Mouse (Mus musculus): ENCODE data around the gene Dennd2c. TPM values are rescaled to one million over a fixed set of nuclear protein-coding genes. Genes with fewer than 3 reads are reported as not detected.

Gene Dennd2c
- total RNA-seq (2015; ENCODE audit: low replicate concordance): 62.0 and 63.3 TPM in 2 replicates
- total RNA-seq (2017; ENCODE audit: low replicate concordance): 52.8 and 55.1 TPM in 2 replicates

DNA sequence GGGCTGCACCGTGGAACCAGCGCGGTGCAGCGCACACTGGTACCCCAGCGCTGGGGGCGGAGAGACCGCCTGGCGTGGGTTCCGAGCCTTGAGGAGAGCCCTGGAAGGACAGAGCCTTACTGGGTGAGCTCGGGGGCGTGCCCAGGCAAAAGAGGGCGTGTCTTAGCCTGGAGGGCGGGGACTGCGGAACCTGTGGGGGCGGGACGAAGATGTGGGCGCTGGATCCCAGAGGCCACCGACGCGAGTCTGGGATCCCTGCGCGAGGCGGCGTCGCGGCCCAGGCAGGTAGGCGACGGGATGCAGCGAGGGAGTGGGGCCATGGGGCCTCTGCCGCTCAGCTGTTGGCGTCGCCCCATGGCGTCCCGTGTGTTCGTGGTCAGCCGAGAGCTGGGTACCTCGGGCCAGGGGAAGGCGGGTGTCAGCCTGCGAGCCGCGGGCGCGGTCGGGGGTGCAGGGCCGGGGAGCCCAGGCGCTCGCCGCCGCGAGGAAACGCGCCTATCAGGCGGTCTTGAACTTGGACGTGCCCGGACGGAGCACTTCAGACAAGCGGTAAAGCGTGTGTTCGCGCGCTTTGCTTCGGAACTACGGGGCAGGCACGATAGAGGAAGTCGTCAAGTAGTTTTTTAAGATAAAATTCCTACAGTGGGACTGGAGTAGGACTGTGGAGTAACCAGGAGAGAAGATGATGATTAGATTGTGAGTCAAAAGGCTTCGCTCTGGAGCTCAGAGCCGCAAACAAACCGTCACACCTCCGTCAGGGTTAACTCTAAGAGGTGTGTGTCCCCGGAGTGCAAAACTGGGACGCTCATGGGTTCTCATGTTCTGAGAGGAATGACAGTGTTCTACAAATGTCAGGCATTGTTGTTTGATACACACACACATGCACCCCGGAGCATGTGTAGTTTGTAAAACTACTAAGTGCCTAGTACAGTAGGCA, at the start of gene Dennd2c:
TSS of gene Dennd2c (plus strand) at position 151 of the 937 bp plus-strand sequence.
- peak; percentile 91 for ATAC-seq (replicated peaks; ENCODE audit: low FRiP score, poor library complexity, severe bottlenecking)

- ATAC-seq (replicated peaks; ENCODE audit: low FRiP score, poor library complexity, severe bottlenecking): no peak
These were observed 46.3 kb upstream of the Dennd2c start for GRCm38 (mm10) chr3:103056016-103056595.

- ATAC-seq (replicated peaks; ENCODE audit: low FRiP score, poor library complexity, severe bottlenecking): 0 out of 2 replicates have a peak, but pooled peaks have one; percentile 15
These were observed 44.7 kb upstream of the Dennd2c start for GRCm38 (mm10) chr3:103057752-103058151.

DNA sequence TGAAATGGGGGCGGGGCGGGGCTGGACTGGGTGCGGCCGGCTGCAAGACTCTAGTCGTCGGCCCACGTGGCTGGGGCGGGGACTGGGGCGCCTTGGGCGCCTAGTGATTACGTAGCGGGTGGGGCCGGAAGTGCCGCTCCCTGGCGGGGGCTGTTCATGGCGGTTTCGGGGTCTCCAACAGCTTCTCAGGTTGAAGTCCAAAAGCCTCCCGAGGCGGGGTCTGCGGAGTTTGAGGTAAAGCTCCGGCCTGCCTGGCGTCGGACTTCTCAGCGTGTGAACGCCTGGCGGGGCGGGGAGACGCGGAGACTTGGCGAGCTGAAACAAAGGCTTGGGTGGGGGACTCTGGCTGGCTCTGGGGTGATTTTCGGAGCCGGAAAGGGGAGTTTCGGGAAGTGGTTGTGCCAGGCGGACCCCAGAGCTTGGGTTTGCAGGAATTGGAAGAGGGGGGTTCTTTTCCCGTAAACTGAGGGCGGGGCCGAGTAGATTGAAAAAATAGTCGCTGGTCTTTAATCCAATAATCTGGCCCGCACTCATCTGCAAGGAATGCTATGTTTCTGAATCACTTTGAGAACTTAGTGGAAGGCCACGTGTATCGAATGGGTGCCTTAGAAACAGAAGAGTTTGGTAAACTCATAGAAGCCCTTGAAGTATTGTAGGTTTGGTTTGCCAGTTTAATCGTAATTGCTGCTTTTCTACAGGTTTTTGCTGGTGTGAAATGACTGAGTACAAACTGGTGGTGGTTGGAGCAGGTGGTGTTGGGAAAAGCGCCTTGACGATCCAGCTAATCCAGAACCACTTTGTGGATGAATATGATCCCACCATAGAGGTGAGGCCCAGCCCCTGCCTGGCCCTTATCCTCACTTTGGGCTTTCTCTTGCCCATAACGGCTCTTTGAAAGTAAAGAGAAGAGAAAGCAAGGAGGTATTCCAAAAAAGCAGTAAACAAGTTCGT, 43.9 kb upstream of the Dennd2c start, which contains the start of gene Nras:
TSS of gene Nras (plus strand) at position 79 of the 951 bp plus-strand sequence.
- ATAC-seq (replicated peaks; ENCODE audit: low FRiP score, poor library complexity, severe bottlenecking): peak; percentile 99

DNA sequence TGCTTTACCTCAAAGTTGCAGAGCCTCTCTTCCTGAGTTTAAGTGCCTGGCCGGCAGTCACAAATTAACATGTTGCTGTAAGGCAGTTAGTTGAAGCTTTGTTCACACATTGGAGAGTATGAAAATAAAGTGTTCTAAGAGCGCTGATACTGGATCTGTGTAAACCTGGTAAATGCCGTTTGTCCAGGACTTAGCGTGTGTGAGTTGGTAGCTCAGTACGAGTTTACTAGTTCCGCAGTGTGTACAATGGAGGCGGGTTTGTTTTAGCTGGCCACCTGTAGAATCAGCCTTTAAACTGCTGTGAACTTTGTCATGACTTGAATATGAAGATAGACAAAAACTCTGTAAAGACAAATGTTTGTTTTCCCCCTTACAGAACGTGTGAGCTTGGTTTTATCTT, 35.5 kb upstream of the Dennd2c start:
- no peak for ATAC-seq (replicated peaks; ENCODE audit: low FRiP score, poor library complexity, severe bottlenecking)

GRCm38 (mm10) chr3:103068971-103069370, 33.4 kb upstream of the Dennd2c start:
- ATAC-seq (replicated peaks; ENCODE audit: low FRiP score, poor library complexity, severe bottlenecking): no peak

DNA sequence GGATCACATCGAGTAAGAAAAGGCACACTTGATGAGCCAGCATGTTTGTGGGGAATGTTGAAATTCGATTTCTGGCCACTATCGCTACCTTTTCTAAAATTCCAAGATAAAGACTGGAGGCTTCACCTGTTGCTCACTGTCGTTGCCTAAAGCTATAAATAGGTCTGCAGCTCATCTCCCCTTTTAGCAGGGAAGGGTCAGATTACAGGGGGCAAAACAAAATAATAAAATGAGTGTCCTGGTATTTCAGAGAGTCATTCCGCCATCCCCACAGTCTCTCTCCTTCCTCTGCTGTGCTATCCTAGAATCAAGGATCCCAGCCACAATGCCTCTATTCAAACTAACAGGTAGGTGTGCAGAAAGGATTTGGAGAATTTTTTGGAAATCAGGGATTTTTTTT, 28.6 kb upstream of the Dennd2c start, which contains the start of gene Ampd1:
TSS of gene Ampd1 (plus strand) at position 244 of the 400 bp plus-strand sequence.
- no peak for ATAC-seq (replicated peaks; ENCODE audit: low FRiP score, poor library complexity, severe bottlenecking)

- no peak for ATAC-seq (replicated peaks; ENCODE audit: low FRiP score, poor library complexity, severe bottlenecking)
These were observed 26.5 kb upstream of the Dennd2c start for GRCm38 (mm10) chr3:103075871-103076270.

GRCm38 (mm10) chr3:103076476-103076875, 25.9 kb upstream of the Dennd2c start:
- ATAC-seq (replicated peaks; ENCODE audit: low FRiP score, poor library complexity, severe bottlenecking): no peak

GRCm38 (mm10) chr3:103079301-103079700, 23.1 kb upstream of the Dennd2c start:
- no peak for ATAC-seq (replicated peaks; ENCODE audit: low FRiP score, poor library complexity, severe bottlenecking)

DNA sequence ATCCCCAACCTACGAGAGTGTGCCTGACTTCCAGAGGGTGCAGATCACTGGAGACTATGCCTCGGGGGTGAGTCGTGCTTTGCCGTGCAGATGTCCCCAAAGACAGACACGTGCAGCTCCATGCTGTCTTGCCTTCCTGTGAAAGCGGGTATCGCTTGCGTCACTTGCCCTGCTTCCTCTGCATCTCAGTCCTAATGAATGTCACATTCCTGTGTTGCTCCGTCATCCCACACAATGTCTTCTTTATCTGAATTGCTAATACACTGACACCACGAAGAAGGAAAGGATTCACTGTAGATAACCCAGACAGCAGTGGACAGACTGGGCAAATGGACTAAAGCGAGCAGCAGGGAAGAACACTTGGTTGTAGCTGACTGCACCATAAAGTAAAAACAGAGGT, 21.4 kb upstream of the Dennd2c start:
- ATAC-seq (replicated peaks; ENCODE audit: low FRiP score, poor library complexity, severe bottlenecking): no peak

DNA sequence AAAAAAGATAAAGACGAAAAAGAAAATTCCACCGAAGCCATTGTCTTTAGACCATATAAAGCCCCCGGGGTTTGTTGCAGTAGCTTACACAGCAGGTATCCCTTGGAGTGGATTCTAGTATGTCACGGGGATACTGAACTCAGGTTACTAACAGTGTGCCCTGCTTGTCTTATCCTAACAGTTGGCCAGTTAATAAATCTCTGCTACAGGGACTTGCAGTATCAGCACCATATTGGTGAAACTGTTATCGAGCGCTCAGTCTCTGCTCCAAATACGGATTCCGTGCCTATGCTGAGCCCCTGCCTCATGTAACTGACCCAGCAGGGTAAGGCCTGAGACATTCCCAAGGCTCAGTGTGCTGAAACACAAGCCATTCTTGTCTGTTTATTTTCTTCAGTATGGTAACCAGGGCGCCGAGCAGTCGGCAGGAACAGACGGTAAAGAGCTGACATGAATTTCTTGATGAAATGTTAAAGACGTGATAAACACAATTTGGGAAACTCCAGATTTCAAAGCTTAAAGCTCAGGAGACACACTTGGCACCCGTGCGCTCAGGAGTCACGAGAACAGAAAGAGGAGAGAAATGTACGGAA, 20.4 kb upstream of the Dennd2c start:
- ATAC-seq (replicated peaks; ENCODE audit: low FRiP score, poor library complexity, severe bottlenecking): no peak

GRCm38 (mm10) chr3:103082761-103083160, 19.6 kb upstream of the Dennd2c start:
- ATAC-seq (replicated peaks; ENCODE audit: low FRiP score, poor library complexity, severe bottlenecking): no peak

GRCm38 (mm10) chr3:103085986-103086385, 16.4 kb upstream of the Dennd2c start:
- ATAC-seq (replicated peaks; ENCODE audit: low FRiP score, poor library complexity, severe bottlenecking): no peak

DNA sequence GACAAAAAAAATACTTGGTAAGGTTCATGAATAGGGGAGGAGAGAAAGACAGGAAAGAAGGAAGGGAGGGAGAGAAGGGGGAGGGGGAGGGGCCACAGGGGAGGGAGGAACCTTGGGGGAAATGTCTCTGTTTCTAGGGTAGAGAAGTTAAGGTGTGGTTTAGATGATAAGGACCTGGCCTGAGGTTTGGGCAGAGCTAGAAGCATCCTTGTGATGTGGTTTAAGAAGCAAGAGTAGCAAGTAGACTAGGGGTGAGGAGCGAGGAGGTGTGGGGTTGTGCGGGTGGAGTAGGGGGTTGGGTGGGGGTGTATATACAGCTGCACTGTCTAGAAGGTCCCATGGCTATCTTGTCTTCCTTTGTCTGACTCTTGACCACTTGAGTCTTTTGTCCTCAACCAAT, 10.7 kb upstream of the Dennd2c start:
- no peak for ATAC-seq (replicated peaks; ENCODE audit: low FRiP score, poor library complexity, severe bottlenecking)

- no peak for ATAC-seq (replicated peaks; ENCODE audit: low FRiP score, poor library complexity, severe bottlenecking)
These were observed 3.7 kb upstream of the Dennd2c start for GRCm38 (mm10) chr3:103098662-103099061.

- ATAC-seq (replicated peaks; ENCODE audit: low FRiP score, poor library complexity, severe bottlenecking): no peak
These were observed 2.7 kb upstream of the Dennd2c start for GRCm38 (mm10) chr3:103099667-103100066.

DNA sequence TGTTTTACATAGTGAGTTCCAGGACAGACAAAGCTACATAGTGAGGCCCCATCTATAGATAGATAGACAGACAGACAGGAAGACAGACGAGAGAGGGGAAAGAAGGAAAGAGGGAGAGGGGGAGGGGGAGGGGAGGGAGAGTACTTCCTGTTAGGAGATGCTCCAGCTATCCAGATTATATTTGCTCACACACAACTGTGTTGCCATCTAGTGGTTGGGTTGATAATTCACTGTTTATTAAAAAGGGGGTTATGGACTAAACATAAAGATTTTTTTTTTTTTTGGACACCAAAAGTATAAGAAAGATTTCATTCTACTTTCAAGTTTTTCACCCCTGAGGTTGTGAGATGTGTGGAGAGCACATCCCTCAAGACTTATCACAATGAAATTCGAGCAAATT, 1.7 kb upstream of the Dennd2c start:
- no peak for ATAC-seq (replicated peaks; ENCODE audit: low FRiP score, poor library complexity, severe bottlenecking)

DNA sequence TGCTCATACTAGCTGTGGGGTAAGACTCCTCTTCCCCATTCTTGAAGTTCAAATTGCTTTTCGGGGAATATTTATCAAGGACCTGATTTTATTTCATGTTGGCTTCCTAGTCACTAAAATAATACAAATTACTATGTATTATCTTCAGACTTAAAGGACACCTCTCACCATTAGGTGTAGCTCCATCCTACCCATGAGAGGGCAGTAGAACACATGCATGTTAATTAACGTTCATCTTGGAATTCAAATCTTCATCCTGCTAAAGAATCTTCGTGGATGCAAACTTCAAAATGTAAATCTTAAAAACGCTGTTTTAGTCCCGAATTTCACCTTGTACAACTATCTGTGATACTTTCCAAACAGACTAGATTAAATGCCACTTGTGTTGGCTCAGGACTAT, 1.2 kb upstream of the Dennd2c start:
- no peak for ATAC-seq (replicated peaks; ENCODE audit: low FRiP score, poor library complexity, severe bottlenecking)
